Comparison of ENCODE assay signal across 8 mouse cellular contexts in the genomic region with DNA sequence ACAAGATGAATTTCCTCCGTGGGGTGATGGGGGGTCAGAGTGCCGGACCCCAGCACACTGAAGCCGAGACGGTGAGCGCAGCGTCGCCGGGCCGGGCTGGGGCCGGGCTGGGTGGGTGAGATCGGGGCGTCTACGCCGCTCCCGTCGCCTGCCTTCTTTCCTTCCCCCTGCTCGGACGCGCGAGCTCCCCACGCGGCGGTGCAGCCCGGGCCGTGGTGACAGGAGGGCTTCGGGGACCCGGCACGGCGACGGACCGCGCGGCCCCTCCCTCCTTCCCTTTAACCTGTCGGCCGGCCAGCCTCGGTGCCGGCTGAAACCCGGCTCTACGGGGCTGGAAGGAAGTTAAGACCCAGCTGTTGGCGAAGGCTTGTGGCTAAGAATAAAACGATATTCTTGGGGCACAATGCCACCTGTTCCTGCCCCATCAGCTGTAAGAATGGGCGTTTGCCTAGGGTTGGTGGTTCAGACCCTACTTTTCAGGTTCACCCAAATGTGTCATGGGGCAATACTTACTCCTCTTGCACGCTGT. TPM values are rescaled to one million over a fixed set of nuclear protein-coding genes. Genes with fewer than 3 reads are reported as not detected.
DNase-seq lines count a peak whose midpoint lies in the region; ATAC-seq and TF ChIP-seq lines count a peak whose summit lies in the region.

No protein-coding gene starts in this region.

- H3K36me3 ChIP-seq in ES-E14 (ENCODE audit: control insufficient read depth, insufficient read depth, low read length, poor library complexity, severe bottlenecking) = no peaks in the 10 kb centered on the region

- H3K4me3 ChIP-seq in ES-E14 (ENCODE audit: insufficient read depth in 1 of 2, low read depth in 1 of 2, low read length in 2 of 2, poor library complexity in 1 of 2, severe bottlenecking in 1 of 2) = peak overlapping the region; percentile 78 to 84
- peak overlapping the region; percentile 79 for H3K4me3 ChIP-seq in lung, adult 2 months (replicated peaks; ENCODE audit: extremely low read depth, low read depth, low read length)

- no peaks in the 10 kb centered on the region for H3K9me3 ChIP-seq in ES-E14 (ENCODE audit: control insufficient read depth, insufficient read depth, low read depth, low read length)

- no peak for TF ChIP-seq POLR2A in lung, adult 2 months (IDR thresholded peaks at IDR 0.05; ENCODE audit: borderline replicate concordance, extremely low read depth, low read depth, low read length)

- ATAC-seq in granulocyte monocyte progenitor cell, adult 5-6 weeks (replicated peaks; ENCODE audit: poor library complexity, severe bottlenecking) = peak; percentile 56
- peak; percentile 16; the same call in 1 of the 2 replicates for ATAC-seq in neutrophil, adult 5-6 weeks (ENCODE audit: extremely low read depth, insufficient number of reproducible peaks, low FRiP score, poor library complexity, severe bottlenecking)

- WGBS in lung, adult 2 months = under 1% methylated on average over 43 of the region's 43 CpGs

- in situ Hi-C loops in ES-E14 (cut with MboI; ENCODE audit: low sequenced_read_pairs in 2 of 2, unreplicated experiment in 2 of 2) = no loop called here

- TF ChIP-seq CTCF in lung, adult 2 months (IDR thresholded peaks at IDR 0.05; ENCODE audit: insufficient read depth, low read length) = no peak

- H3K9ac ChIP-seq in ES-E14 (ENCODE audit: insufficient read depth, low read depth, low read length, poor library complexity, severe bottlenecking) = peak overlapping the region; percentile 81

- peaks cover 2 to 12% of the 10 kb centered on the region in 2 experiments; a peak in 3 of 4 replicates for H3K4me1 ChIP-seq in ES-E14 (ENCODE audit: control insufficient read depth in 2 of 2, insufficient read depth in 2 of 2, low read length in 2 of 2, poor library complexity in 1 of 2)
- peaks cover 10% of the 10 kb centered on the region for H3K4me1 ChIP-seq in lung, adult 2 months (ENCODE audit: control insufficient read depth, insufficient read depth, low read length)

- DNase-seq in 3T3-L1 (ENCODE audit: low read depth, low spot score) = peak; percentile 54
- no peak for DNase-seq in ES-E14 (ENCODE audit: low read depth, low spot score)
- DNase-seq in embryo, embryonic 11 days = peak; percentile 66
- peak; percentile 59 for DNase-seq in kidney, adult 18-20 months
- peak; percentile 50 for DNase-seq in lung, adult 2 months
- DNase-seq in urinary bladder, postnatal 10 days (ENCODE audit: low spot score) = peak; percentile 12

- H3K27ac ChIP-seq in ES-E14 (ENCODE audit: insufficient read depth, low read depth, low read length, poor library complexity, severe bottlenecking) = no peak overlapping the region

TF ChIP-seq in ES-E14, 5 proteins besides CTCF, POLR2A, EP300 and RAD21:
- peak; percentile 58; the same call in 1 of the 2 replicates for TF ChIP-seq HCFC1 (IDR thresholded peaks at IDR 0.05; ENCODE audit: borderline replicate concordance, insufficient read depth, low read length)
- no peak for TF ChIP-seq ZNF384 (IDR thresholded peaks at IDR 0.05; ENCODE audit: low read depth, low read length)

RNA-seq across cellular contexts. Expression of a gene that starts 0.4 kb away (rescaled TPM):
- total RNA-seq in ES-E14 (2012; rRNA removed) = 40.7 and 51.6 TPM in 2 replicates
- 49.7 and 51.3 TPM in 2 replicates for total RNA-seq in granulocyte monocyte progenitor cell, adult 5-6 weeks (2014; fragmentation: Nextera tagmentation)
- total RNA-seq in granulocyte monocyte progenitor cell, adult 5-6 weeks (2017) = 23.7 and 28.1 TPM in 2 replicates
- polyA plus RNA-seq in lung, adult 2 months (2012; rRNA removed) = 19.1 and 19.6 TPM in 2 replicates
- 29.8 and 30.3 TPM in 2 replicates for total RNA-seq in neutrophil, adult 5-6 weeks (2017)

RNA-seq across cellular contexts. Expression of a gene that starts 54.6 kb away (rescaled TPM):
- total RNA-seq in ES-E14 (2012; rRNA removed) = 246 and 266 TPM in 2 replicates
- total RNA-seq in granulocyte monocyte progenitor cell, adult 5-6 weeks (2014; fragmentation: Nextera tagmentation) = 89.7 and 90.9 TPM in 2 replicates
- 126 and 130 TPM in 2 replicates for total RNA-seq in granulocyte monocyte progenitor cell, adult 5-6 weeks (2017)
- 11.1 and 17.2 TPM in 2 replicates for polyA plus RNA-seq in lung, adult 2 months (2012; rRNA removed)
- 117 and 139 TPM in 2 replicates for total RNA-seq in neutrophil, adult 5-6 weeks (2017)
